Mouse (Mus musculus) megakaryocyte, embryonic 14.5 days (primary cell): Measurements from ENCODE around the gene Apol10a. TPM values are rescaled to one million over a fixed set of nuclear protein-coding genes. Genes with fewer than 3 reads are reported as not detected.
"Not testable (repeated sequence)": the region's sequence is repeated elsewhere in the genome, so short reads cannot be mapped to it uniquely, and the experiment has no call there.

ENCODE experiments used
- H3K27me3 ChIP-seq: replicated peaks from 2 replicates; pipeline ENCODE3; 2012; ENCODE audit warnings: inconsistent platforms
- H3K36me3 ChIP-seq: replicated peaks from 2 replicates; pipeline ENCODE3; 2012; ENCODE audit warnings: low read length, inconsistent platforms, mixed read lengths
- H3K4me1 ChIP-seq: 2 replicates; pipeline ENCODE4 v1.6.1; 2012; ENCODE audit warnings: inconsistent platforms
- H3K4me3 ChIP-seq: replicated peaks from 2 replicates; pipeline ENCODE3; 2012; ENCODE audit warnings: moderate library complexity, mild to moderate bottlenecking, inconsistent platforms
- H3K9me3 ChIP-seq: 2 replicates; pipeline ENCODE4 v1.6.1; 2012; ENCODE audit warnings: inconsistent platforms
- FLI1 ChIP-seq: IDR thresholded peaks from 2 replicates; pipeline ENCODE4 v1.6.1; 2012; ENCODE audit warnings: low read length, inconsistent platforms, mixed read lengths
- GATA1 ChIP-seq: IDR thresholded peaks from 3 replicates; pipeline ENCODE4 v1.6.1; 2012; ENCODE audit warnings: mixed read lengths, low read length, inconsistent platforms, borderline replicate concordance
- polyA plus RNA-seq: library from polyadenylated mRNA; stranded (reverse); fragments of >175 nt; gene quantifications from 2 replicates; pipeline ENCODE4 v1.2.3, GENCODE M21; 2012; ENCODE audit warnings: low replicate concordance; ENCODE audit not compliant: insufficient read depth

Apol10a gene
- polyA plus RNA-seq = not detected in 2 replicates

- H3K4me1 ChIP-seq, H3K36me3 ChIP-seq, H3K4me3 ChIP-seq, H3K9me3 ChIP-seq, H3K27me3 ChIP-seq: not testable (repeated sequence)
These were observed at the start of gene Apol10a for GRCm38 (mm10) chr15:77476693-77477092. Apol10a (plus strand) TSS chr15:77477047.

- H3K4me1 ChIP-seq, H3K36me3 ChIP-seq, H3K9me3 ChIP-seq, H3K27me3 ChIP-seq, H3K4me3 ChIP-seq: not testable (repeated sequence)
These were observed 48.0 kb upstream of the Apol10a start for GRCm38 (mm10) chr15:77428690-77429448.

- H3K4me3 ChIP-seq, H3K9me3 ChIP-seq, H3K27me3 ChIP-seq, H3K36me3 ChIP-seq, H3K4me1 ChIP-seq: not testable (repeated sequence)
These were observed 32.1 kb upstream of the Apol10a start for GRCm38 (mm10) chr15:77444746-77445145.

- H3K36me3 ChIP-seq, H3K9me3 ChIP-seq, H3K27me3 ChIP-seq, H3K4me3 ChIP-seq, H3K4me1 ChIP-seq: not testable (repeated sequence)
These were observed 31.2 kb upstream of the Apol10a start for GRCm38 (mm10) chr15:77445668-77446067.

- not testable (repeated sequence) for H3K4me3 ChIP-seq
These were observed 29.5 kb upstream of the Apol10a start, which contains the start of gene Apol7b for GRCm38 (mm10) chr15:77447392-77447791. Apol7b (minus strand) TSS chr15:77447492.

GRCm38 (mm10) chr15:77449927-77450326 lies 26.9 kb upstream of the Apol10a start:
- not testable (repeated sequence) for H3K4me1 ChIP-seq, H3K4me3 ChIP-seq, H3K9me3 ChIP-seq, H3K27me3 ChIP-seq, H3K36me3 ChIP-seq

More at GRCm38 (mm10) chr15:77447392-77447791, 29.5 kb upstream of the Apol10a start, which contains the start of gene Apol7b:
- not testable (repeated sequence) for H3K27me3 ChIP-seq, H3K36me3 ChIP-seq, H3K9me3 ChIP-seq, H3K4me1 ChIP-seq

- not testable (repeated sequence) for H3K4me3 ChIP-seq, H3K36me3 ChIP-seq, H3K9me3 ChIP-seq, H3K27me3 ChIP-seq, H3K4me1 ChIP-seq
These were observed 2.0 kb upstream of the Apol10a start for GRCm38 (mm10) chr15:77474699-77475390.

- Histone ChIP-seq H3K27me3 (no peaks in the 10 kb centered on the region), H3K9me3 (no peaks in the 10 kb centered on the region), H3K36me3 (no peaks in the 10 kb centered on the region), H3K4me1 (no peaks in the 10 kb centered on the region), H3K4me3 (no peak overlapping the region)
- TF ChIP-seq FLI1 (no peak), GATA1 (no peak)
These were observed 5.4 kb downstream of the Apol10a start for GRCm38 (mm10) chr15:77482140-77482794.

GRCm38 (mm10) chr15:77493181-77493580 lies 16.3 kb downstream of the Apol10a start:
- H3K36me3 ChIP-seq, H3K4me3 ChIP-seq, H3K27me3 ChIP-seq, H3K9me3 ChIP-seq, H3K4me1 ChIP-seq: not testable (repeated sequence)

- not testable (repeated sequence) for H3K4me1 ChIP-seq, H3K9me3 ChIP-seq, H3K4me3 ChIP-seq, H3K27me3 ChIP-seq, H3K36me3 ChIP-seq
These were observed 17.8 kb downstream of the Apol10a start for GRCm38 (mm10) chr15:77494694-77495093.

- H3K36me3 ChIP-seq, H3K4me1 ChIP-seq, H3K27me3 ChIP-seq, H3K4me3 ChIP-seq, H3K9me3 ChIP-seq: not testable (repeated sequence)
These were observed 31.1 kb downstream of the Apol10a start, which contains the start of gene Apol11a for GRCm38 (mm10) chr15:77507966-77508365. Apol11a (plus strand) TSS chr15:77508271.

GRCm38 (mm10) chr15:77520596-77520995 lies 43.7 kb downstream of the Apol10a start:
- not testable (repeated sequence) for H3K4me3 ChIP-seq, H3K27me3 ChIP-seq, H3K4me1 ChIP-seq, H3K36me3 ChIP-seq, H3K9me3 ChIP-seq

GRCm38 (mm10) chr15:77523186-77523843 lies 46.5 kb downstream of the Apol10a start:
- H3K9me3 ChIP-seq, H3K4me1 ChIP-seq, H3K27me3 ChIP-seq: not testable (repeated sequence)

More at GRCm38 (mm10) chr15:77523186-77523843, 46.5 kb downstream of the Apol10a start:
- H3K36me3 ChIP-seq, H3K4me3 ChIP-seq: not testable (repeated sequence)
